Mouse (Mus musculus) myocyte (in vitro differentiated cells): Measurements from ENCODE around the gene Ubr1.
"Not testable (repeated sequence)": the region's sequence is repeated elsewhere in the genome, so short reads cannot be mapped to it uniquely, and the experiment has no call there.

Source experiments
- MAX ChIP-seq: IDR thresholded peaks from one replicate; pipeline ENCODE4 v1.6.1; 2011; ENCODE audit warnings: low read depth, mild to moderate bottlenecking, control low read depth
- POLR2A ChIP-seq: IDR thresholded peaks from one replicate; pipeline ENCODE4 v1.6.1; 2011; ENCODE audit warnings: low read depth, mild to moderate bottlenecking, control low read depth, moderate library complexity; ENCODE audit not compliant: insufficient read length
- POLR2AphosphoS2 ChIP-seq: IDR thresholded peaks from one replicate; pipeline ENCODE4 v1.6.1; 2011; ENCODE audit warnings: low read depth, control low read depth; ENCODE audit not compliant: insufficient read length
- TCF12 ChIP-seq: IDR thresholded peaks from one replicate; pipeline ENCODE4 v1.6.1; 2011; ENCODE audit warnings: mild to moderate bottlenecking, control low read depth; ENCODE audit not compliant: poor library complexity, insufficient read depth, severe bottlenecking

DNA sequence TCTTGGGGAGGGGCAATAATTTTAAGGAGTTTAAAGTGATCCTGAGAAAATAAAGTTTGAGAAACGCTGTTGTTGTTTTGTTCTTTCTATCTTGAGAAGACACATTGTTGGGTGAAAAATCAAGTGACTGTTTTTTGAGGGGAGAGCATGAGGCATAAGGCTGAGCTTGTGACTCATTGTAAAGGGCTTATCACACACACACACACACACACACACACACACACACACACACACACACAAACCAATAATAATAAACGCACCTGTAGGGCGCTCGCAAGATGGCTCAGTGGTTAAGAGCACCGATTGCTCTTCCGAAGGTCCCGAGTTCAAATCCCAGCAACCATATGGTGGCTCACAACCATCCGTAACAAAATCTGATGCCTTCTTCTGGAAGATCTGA lies 1.7 kb upstream of the Ubr1 start:
- TF ChIP-seq POLR2A, MAX, TCF12, POLR2AphosphoS2: not testable (repeated sequence)
